Mouse (Mus musculus): Measurements from ENCODE around the gene Dyrk3.

DNA sequence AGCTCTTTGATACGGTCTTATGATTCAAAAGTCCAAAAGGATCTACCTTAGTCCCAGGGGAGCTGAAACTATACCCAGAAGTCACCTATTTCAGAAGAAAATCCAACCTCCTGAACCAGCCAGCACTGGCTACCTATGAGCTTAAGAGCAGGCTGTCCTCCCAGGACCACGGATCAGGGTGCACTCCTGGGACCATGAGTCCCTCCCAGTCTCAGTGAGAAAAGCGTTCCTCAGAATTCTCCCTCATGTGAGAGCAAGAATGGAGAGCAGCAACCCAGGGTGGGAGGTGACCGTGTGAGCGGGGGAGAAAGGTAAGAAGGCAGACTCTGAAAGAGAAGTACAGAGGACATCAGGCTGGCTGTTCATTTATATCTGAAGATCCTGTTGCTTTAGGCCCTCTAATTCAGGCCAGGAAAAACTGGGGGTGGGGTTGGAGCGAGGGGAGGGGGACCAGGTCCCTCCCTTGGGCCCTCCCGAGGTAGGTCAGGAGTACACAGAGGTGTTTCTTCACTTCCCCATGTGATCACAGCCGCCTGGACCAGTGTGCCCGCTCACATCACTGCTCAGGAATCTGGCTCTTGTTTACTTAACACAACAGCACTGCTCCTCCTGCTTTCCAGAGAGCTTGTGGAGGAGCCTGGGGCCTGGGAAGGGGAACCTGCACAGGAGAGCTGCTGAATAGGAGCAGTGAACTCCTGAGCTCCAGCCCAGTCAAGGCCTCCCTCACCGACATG is 30.4 kb downstream of the Dyrk3 start:
- TF ChIP-seq CTCF (IDR thresholded peaks at IDR 0.05; ENCODE audit: borderline replicate concordance, extremely low read depth, insufficient read depth, insufficient read length) (no peak), POLR2A (IDR thresholded peaks at IDR 0.05; ENCODE audit: borderline replicate concordance, extremely low read depth, insufficient read depth, insufficient read length, poor library complexity, severe bottlenecking) (no peak)
